Mouse (Mus musculus) E14TG2a.4 (cell line): Measurements from ENCODE around the gene Mkrn2os.
A peak's percentile ranks its signal among the peaks of the same experiment; 100 is the strongest.

Experiments used
- H3K27me3 ChIP-seq: 2 replicates; pipeline ENCODE4 v1.6.1; 2014; ENCODE audit warnings: low read length, control low read depth; ENCODE audit not compliant: insufficient read depth
- H3K36me3 ChIP-seq: 2 replicates; pipeline ENCODE4 v1.6.1; 2014; ENCODE audit warnings: low read length, control low read depth; ENCODE audit not compliant: insufficient read depth
- H3K4me1 ChIP-seq: replicated peaks from 2 replicates; pipeline ENCODE4 v1.6.1; 2014; ENCODE audit warnings: low read depth, low read length, control low read depth
- H3K4me3 ChIP-seq: replicated peaks from 2 replicates; pipeline ENCODE4 v1.5.1; 2014; ENCODE audit warnings: mild to moderate bottlenecking, low read length
- H3K9me3 ChIP-seq: 2 replicates; pipeline ENCODE4 v1.6.1; 2014; ENCODE audit warnings: low read length, control low read depth
- CTCF ChIP-seq: conservative IDR thresholded peaks from 2 replicates; pipeline ENCODE4 v1.5.1; 2014; ENCODE audit warnings: low read length
- NANOG ChIP-seq: IDR thresholded peaks from 2 replicates; pipeline ENCODE4 v1.6.1; 2014; ENCODE audit warnings: borderline replicate concordance, low read length, mixed read lengths
- POU5F1 ChIP-seq: IDR thresholded peaks from 2 replicates; pipeline ENCODE4 v1.6.1; 2014; ENCODE audit warnings: low read length, borderline replicate concordance

Mkrn2os gene

DNA sequence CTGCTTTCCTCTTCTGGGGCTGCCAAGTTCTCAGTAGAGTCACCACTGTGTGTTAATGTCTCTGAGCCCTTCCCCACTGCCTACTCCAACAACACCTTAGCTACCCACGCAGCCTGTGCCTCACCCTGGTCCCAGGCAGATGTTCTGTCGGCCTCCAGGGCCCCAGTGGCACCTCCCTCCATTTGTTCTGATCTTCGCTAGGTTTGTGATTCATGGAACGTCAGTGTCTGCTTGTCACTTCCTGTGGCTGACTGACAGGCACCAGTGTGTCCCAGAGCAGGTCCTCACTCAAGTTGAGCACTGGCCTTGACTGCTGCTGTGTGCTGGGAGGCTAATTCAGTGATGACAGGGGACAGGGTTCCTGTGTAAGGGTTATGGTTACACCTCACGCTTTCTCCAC lies 15.0 kb downstream of the Mkrn2os start:
- peaks cover 87% of the 10 kb centered on the region for H3K36me3 ChIP-seq
- H3K4me1 ChIP-seq: no peaks in the 10 kb centered on the region
- no peak overlapping the region for H3K4me3 ChIP-seq
- no peak for TF ChIP-seq POU5F1
- no peak for TF ChIP-seq CTCF
- TF ChIP-seq NANOG: no peak
- no peaks in the 10 kb centered on the region for H3K9me3 ChIP-seq
- H3K27me3 ChIP-seq: no peaks in the 10 kb centered on the region

DNA sequence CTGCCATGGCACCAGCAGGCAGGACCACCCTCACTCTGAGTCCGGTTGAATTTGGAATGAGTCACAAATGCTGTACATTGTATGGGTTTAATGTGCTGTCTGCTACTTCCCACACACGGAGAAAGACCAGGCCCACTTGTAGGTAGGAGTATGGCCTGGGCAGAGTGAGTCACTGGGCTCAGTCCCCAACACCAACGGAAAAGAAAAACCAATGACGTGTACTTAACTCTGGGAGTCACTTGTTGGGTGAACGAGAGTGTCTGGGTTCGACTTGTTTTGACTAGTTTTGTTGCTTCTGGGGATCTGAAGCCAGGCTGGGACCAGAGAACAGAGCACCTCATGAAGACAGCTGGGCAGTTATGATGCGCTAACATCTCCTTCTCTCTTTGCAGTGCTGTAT lies 18.2 kb downstream of the Mkrn2os start:
- no peak for TF ChIP-seq CTCF
- Histone ChIP-seq H3K36me3 (peaks cover 99% of the 10 kb centered on the region), H3K4me3 (no peak overlapping the region), H3K4me1 (no peaks in the 10 kb centered on the region), H3K27me3 (no peaks in the 10 kb centered on the region), H3K9me3 (peaks cover 14% of the 10 kb centered on the region)

DNA sequence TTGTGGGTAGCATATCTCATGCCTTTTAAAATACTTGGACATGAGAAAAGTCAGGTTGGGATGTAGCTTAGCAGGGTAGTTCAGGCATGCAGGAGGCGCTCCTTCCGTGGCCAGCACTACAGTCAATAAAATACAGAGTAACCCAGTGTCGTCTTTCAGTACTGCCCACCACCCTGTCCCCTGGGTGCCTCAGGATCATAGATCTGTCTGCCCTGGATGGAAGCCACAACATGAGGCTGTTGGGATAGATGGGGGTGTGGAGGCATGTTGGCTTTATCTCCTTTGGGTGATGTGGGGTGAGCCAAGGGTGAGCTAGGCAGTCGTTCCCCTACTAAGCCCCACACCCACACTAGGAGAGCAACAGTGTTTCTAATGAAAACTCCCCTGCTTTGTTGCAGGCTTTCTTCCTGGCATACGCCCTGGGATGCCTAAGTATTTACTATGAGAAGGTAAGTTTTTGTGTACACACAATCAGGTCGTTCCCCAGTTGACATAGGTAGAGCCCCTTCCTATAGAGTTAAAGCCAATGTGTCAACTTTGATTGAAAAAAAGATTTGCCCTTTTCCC lies 26.8 kb downstream of the Mkrn2os start:
- H3K27me3 ChIP-seq: no peaks in the 10 kb centered on the region
- TF ChIP-seq CTCF: no peak
- no peak for TF ChIP-seq NANOG
- no peak for TF ChIP-seq POU5F1
- H3K9me3 ChIP-seq: peaks cover 38% of the 10 kb centered on the region
- H3K36me3 ChIP-seq: peaks cover 98% of the 10 kb centered on the region
- peaks cover 12% of the 10 kb centered on the region for H3K4me1 ChIP-seq
- H3K4me3 ChIP-seq: no peak overlapping the region

DNA sequence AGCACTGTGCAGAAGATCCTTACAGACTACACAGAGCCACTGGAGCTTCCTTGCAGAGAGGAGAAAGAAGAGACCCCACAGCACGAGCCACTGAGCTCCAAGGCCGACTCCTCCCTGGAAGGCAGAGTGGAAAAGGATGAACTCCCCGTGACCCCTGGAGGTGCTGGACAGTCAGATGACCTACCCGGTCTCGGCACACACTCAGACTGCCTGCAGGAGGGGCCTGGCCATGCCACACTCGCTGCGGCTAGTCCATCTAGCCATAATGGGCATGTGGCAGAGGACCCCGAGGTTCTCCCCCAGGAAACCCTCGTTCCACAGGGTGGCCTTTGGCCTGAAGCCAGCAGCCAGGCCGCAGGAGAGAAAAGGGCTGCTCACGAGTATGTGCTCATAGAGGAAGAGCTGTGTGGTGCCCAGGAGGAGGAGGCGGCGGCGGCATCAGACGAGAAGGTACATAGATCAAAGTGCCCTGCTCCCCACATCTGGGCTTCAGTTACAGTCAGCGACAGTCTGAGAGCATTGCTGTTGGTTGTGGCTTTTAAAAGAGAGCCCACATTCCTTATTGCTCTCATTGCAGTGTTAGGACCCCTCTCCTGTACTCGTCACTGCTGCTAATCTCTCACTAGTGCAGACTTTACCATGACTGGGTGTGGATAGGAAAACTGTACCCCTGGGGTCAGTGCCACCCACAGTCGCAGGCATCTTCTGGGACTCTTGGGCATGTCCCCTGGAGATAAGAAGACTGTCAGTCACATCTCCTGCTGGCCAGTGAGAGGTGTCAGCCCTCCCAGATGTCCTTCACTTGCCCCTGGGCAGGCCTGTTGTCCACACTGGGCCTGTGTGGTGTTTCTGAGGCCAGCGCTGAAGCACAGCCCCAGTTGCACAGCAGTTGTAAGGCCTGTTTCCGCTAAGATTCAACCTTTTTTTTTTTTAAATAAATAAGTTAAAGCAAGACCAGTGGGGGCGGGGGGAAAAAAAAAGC lies 32.4 kb downstream of the Mkrn2os start:
- TF ChIP-seq CTCF: no peak
- TF ChIP-seq NANOG: no peak
- no peak for TF ChIP-seq POU5F1
- H3K9me3 ChIP-seq: no peaks in the 10 kb centered on the region
- H3K4me3 ChIP-seq: no peak overlapping the region
- H3K27me3 ChIP-seq: no peaks in the 10 kb centered on the region
- H3K36me3 ChIP-seq: peaks cover 96% of the 10 kb centered on the region
- peaks cover 12% of the 10 kb centered on the region for H3K4me1 ChIP-seq

DNA sequence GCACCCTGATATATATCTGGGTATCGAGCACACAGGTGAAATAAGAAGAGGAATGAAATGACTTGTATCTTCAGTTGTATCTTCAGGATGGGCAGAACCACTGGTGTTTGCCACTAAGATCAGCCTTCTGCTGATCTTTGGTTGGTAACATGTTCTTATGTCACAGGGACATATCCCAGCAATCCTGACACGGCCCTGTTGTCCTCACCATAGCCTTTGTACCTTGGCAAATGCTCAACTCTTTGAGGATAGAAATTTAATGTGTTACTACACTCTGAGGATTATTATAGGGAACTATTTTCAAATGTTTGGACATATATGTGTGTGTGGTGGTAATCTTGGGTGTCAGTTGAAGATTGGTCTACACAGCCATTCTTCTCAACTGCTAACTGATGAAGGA lies 34.2 kb downstream of the Mkrn2os start:
- no peaks in the 10 kb centered on the region for H3K27me3 ChIP-seq
- H3K9me3 ChIP-seq: no peaks in the 10 kb centered on the region
- peaks cover 5% of the 10 kb centered on the region; the same call in 1 of the 2 replicates for H3K4me1 ChIP-seq
- H3K4me3 ChIP-seq: no peak overlapping the region
- TF ChIP-seq CTCF: no peak
- TF ChIP-seq NANOG: no peak
- TF ChIP-seq POU5F1: no peak
- H3K36me3 ChIP-seq: peaks cover 98% of the 10 kb centered on the region

DNA sequence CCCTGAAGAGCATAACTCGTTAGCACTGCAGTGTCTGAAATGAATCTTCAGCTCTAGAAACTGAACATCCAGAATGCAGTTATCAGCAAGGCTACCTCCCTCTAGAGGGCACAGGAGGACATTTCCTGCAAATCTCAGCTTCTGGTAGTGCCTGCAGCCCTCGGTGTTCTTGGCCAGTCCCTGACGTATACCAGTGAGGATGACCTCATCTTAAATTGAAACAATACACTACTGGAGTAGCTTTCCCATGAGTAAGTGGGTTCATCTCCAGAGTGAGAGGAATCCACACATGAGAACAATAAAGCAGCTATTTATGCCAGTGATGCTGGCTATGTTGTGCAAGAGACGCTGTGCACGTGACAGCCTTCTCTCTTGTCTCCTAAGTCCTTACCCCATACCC lies 36.9 kb downstream of the Mkrn2os start:
- H3K9me3 ChIP-seq: no peaks in the 10 kb centered on the region
- TF ChIP-seq POU5F1 (no peak), CTCF (no peak), NANOG (no peak)
- peaks cover 8% of the 10 kb centered on the region; the same call in 1 of the 2 replicates for H3K4me1 ChIP-seq
- no peaks in the 10 kb centered on the region for H3K27me3 ChIP-seq
- H3K36me3 ChIP-seq: peaks cover 95% of the 10 kb centered on the region
- H3K4me3 ChIP-seq: no peak overlapping the region

DNA sequence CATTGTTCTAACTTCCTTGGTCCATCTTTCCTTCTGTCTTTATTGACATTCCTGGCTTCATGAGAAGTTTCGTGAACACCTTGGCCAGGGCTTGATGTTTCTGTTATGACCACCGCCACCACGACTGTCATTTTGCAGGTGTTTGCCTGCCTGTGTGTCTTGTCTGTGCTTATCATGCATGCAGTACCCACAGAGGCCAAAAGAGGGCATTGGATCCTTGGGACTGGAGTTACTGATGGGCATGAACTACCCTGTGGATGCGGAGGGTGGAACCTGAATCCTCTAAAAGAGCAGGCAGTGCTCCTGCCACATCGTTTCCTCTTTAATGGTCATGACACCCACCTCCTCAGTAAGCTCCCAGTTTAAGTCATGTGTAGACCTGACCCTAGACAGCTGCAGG lies 46.1 kb downstream of the Mkrn2os start:
- no peak overlapping the region for H3K4me3 ChIP-seq
- H3K27me3 ChIP-seq: peaks cover 3% of the 10 kb centered on the region; the same call in 1 of the 2 replicates
- H3K36me3 ChIP-seq: peaks cover 38% of the 10 kb centered on the region
- no peak for TF ChIP-seq NANOG
- TF ChIP-seq CTCF: peak; percentile 76
- TF ChIP-seq POU5F1: no peak
- H3K9me3 ChIP-seq: no peaks in the 10 kb centered on the region
- H3K4me1 ChIP-seq: peaks cover 39% of the 10 kb centered on the region

DNA sequence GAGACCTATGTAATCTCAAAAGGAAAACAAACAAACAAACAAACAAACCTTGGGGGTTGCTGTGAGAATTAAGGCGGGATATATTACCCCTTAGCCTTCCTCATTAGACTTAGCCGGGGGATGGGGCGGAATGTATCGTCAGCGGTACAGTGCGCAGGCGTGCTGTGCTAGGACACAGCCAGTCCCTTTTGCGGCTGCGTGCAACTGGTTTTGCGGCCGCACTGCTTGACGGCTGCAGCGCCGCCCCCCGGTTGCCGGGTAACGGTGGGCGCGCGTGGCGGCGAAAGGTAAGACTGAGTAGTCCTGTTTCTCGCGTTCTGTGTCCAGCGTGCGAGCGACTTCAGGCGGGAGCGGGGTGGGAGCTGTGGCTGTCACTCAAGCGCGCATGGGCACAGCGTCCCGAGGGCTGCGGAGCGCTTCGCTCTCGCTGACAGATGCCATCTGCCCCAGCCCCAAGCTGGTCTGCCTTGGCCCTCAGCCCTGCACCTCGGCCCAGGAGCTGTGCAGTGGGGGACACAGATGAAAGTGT lies 47.9 kb downstream of the Mkrn2os start, which contains the start of gene Tsen2:
Gene Tsen2 (plus strand): TSS at position 223 of the 529 bp plus-strand sequence.
- H3K27me3 ChIP-seq: peaks cover 4% of the 10 kb centered on the region; the same call in 1 of the 2 replicates
- TF ChIP-seq CTCF: no peak
- TF ChIP-seq POU5F1: no peak
- no peak for TF ChIP-seq NANOG
- peaks cover 47% of the 10 kb centered on the region for H3K4me1 ChIP-seq
- no peaks in the 10 kb centered on the region for H3K9me3 ChIP-seq
- H3K4me3 ChIP-seq: peak within 1 kb of the TSS; percentile 92
- H3K36me3 ChIP-seq: peaks cover 25% of the 10 kb centered on the region
